Mouse (Mus musculus) hindbrain, embryonic 13.5 days (tissue): ENCODE data around the gene Retreg1. TPM values are rescaled to one million over a fixed set of nuclear protein-coding genes. Genes with fewer than 3 reads are reported as not detected.

Experiments used
- ATAC-seq: fragments of 200-750 bp; cut with Nextera tagmentation; 2 replicates; pipeline ENCODE4 v1.8.0; 2017; ENCODE audit warnings: moderate TSS enrichment; ENCODE audit not compliant: low FRiP score
- H3K27ac ChIP-seq: fragments of 300-500 bp; sonication (generic); 2 replicates; pipeline ENCODE4 v1.5.1; 2015; ENCODE audit warnings: inconsistent platforms, mild to moderate bottlenecking, moderate library complexity
- H3K27me3 ChIP-seq: fragments of 300-500 bp; sonication (generic); 2 replicates; pipeline ENCODE4 v1.6.1; 2015; ENCODE audit warnings: mild to moderate bottlenecking, inconsistent platforms
- H3K36me3 ChIP-seq: fragments of 300-500 bp; sonication (generic); 2 replicates; pipeline ENCODE4 v1.6.1; 2015; ENCODE audit warnings: mild to moderate bottlenecking, inconsistent platforms
- H3K4me1 ChIP-seq: fragments of 300-500 bp; sonication (generic); replicated peaks from 2 replicates; pipeline ENCODE4 v1.6.1; 2015; ENCODE audit warnings: inconsistent platforms
- H3K4me2 ChIP-seq: fragments of 300-500 bp; sonication (generic); 2 replicates; pipeline ENCODE4 v1.6.1; 2015; ENCODE audit warnings: inconsistent platforms, mild to moderate bottlenecking, moderate library complexity
- H3K4me3 ChIP-seq: fragments of 300-500 bp; sonication (generic); 2 replicates; pipeline ENCODE4 v1.5.1; 2015; ENCODE audit warnings: mild to moderate bottlenecking, inconsistent platforms
- H3K9ac ChIP-seq: fragments of 300-500 bp; sonication (generic); 2 replicates; pipeline ENCODE4 v1.6.1; 2015; ENCODE audit warnings: mild to moderate bottlenecking, inconsistent platforms
- H3K9me3 ChIP-seq: fragments of 300-500 bp; sonication (generic); 2 replicates; pipeline ENCODE4 v1.6.1; 2016; ENCODE audit warnings: inconsistent platforms
- WGBS: fragments of 180-500 bp; shearing (Covaris S2); methylation state at CpG from one replicate; pipeline ENCODE4 v1.1.7; 2015; 5-methylcytosine and 5-hydroxymethylcytosine counted together
- polyA plus RNA-seq: library from polyadenylated mRNA; unstranded; fragments of >200 nt; fragmentation: Nextera tagmentation; extraction: Ambion mirVana; gene quantifications from 2 replicates; pipeline ENCODE4 v1.2.1, GENCODE M21; 2015

Gene Retreg1
- polyA plus RNA-seq, 1 experiment from 2014 or later: 9.7 TPM

GRCm38 (mm10) chr15:25914160-25914559 lies 71.2 kb downstream of the Retreg1 start:
- Histone ChIP-seq H3K9me3 (no peaks in the 10 kb centered on the region), H3K4me3 (no peak overlapping the region), H3K4me2 (no peak overlapping the region), H3K4me1 (peaks cover 13% of the 10 kb centered on the region), H3K27me3 (no peaks in the 10 kb centered on the region), H3K27ac (no peak overlapping the region), H3K9ac (no peak overlapping the region), H3K36me3 (no peaks in the 10 kb centered on the region)
- WGBS: 85% methylated on average over 4 of the region's 4 CpGs
- ATAC-seq: no peak

- no peak overlapping the region for H3K4me3 ChIP-seq
- no peaks in the 10 kb centered on the region for H3K9me3 ChIP-seq
Observed at GRCm38 (mm10) chr15:25915013-25915412, 72.0 kb downstream of the Retreg1 start.

GRCm38 (mm10) chr15:25915574-25916205 lies 72.7 kb downstream of the Retreg1 start:
- Histone ChIP-seq H3K27ac (peak overlapping the region; percentile 60; the same call in 1 of the 2 replicates), H3K36me3 (no peaks in the 10 kb centered on the region), H3K27me3 (no peaks in the 10 kb centered on the region), H3K9ac (peak overlapping the region; percentile 39; the same call in 1 of the 2 replicates), H3K4me2 (no peak overlapping the region), H3K4me3 (no peak overlapping the region), H3K4me1 (peaks cover 13% of the 10 kb centered on the region), H3K9me3 (no peaks in the 10 kb centered on the region)
- WGBS: 70% methylated on average over 11 of the region's 11 CpGs
- ATAC-seq: peak; percentile 41; the same call in 1 of the 2 replicates

More at GRCm38 (mm10) chr15:25915013-25915412, 72.0 kb downstream of the Retreg1 start:
- Histone ChIP-seq H3K27ac (no peak overlapping the region), H3K4me1 (peaks cover 13% of the 10 kb centered on the region), H3K36me3 (no peaks in the 10 kb centered on the region), H3K27me3 (no peaks in the 10 kb centered on the region), H3K9ac (no peak overlapping the region), H3K4me2 (no peak overlapping the region)
- no peak for ATAC-seq
- WGBS: 64% methylated on average over 10 of the region's 10 CpGs

GRCm38 (mm10) chr15:25916252-25916651 lies 73.3 kb downstream of the Retreg1 start:
- no peak overlapping the region for H3K4me2 ChIP-seq
- no peak overlapping the region for H3K4me3 ChIP-seq
- H3K4me1 ChIP-seq: peaks cover 13% of the 10 kb centered on the region
- H3K9me3 ChIP-seq: no peaks in the 10 kb centered on the region
- no peak overlapping the region for H3K27ac ChIP-seq
- 87% methylated on average over 2 of the region's 2 CpGs for WGBS
- no peak for ATAC-seq
- H3K36me3 ChIP-seq: no peaks in the 10 kb centered on the region
- no peak overlapping the region for H3K9ac ChIP-seq
- H3K27me3 ChIP-seq: no peaks in the 10 kb centered on the region

GRCm38 (mm10) chr15:25918641-25919040 lies 75.7 kb downstream of the Retreg1 start:
- WGBS: 96% methylated on average over 7 of the region's 7 CpGs
- Histone ChIP-seq H3K9me3 (no peaks in the 10 kb centered on the region), H3K4me2 (no peak overlapping the region), H3K27ac (no peak overlapping the region), H3K36me3 (no peaks in the 10 kb centered on the region), H3K27me3 (no peaks in the 10 kb centered on the region), H3K4me1 (peaks cover 13% of the 10 kb centered on the region), H3K4me3 (no peak overlapping the region), H3K9ac (no peak overlapping the region)
- no peak for ATAC-seq

GRCm38 (mm10) chr15:25919995-25920394 lies 77.0 kb downstream of the Retreg1 start:
- Histone ChIP-seq H3K4me3 (no peak overlapping the region), H3K9me3 (no peaks in the 10 kb centered on the region), H3K36me3 (no peaks in the 10 kb centered on the region), H3K27me3 (no peaks in the 10 kb centered on the region), H3K4me2 (no peak overlapping the region), H3K27ac (no peak overlapping the region), H3K4me1 (peaks cover 11% of the 10 kb centered on the region), H3K9ac (no peak overlapping the region)
- no peak for ATAC-seq
- WGBS: 86% methylated on average over 4 of the region's 4 CpGs

GRCm38 (mm10) chr15:25920886-25921285 lies 77.9 kb downstream of the Retreg1 start:
- Histone ChIP-seq H3K4me2 (no peak overlapping the region), H3K27ac (no peak overlapping the region), H3K36me3 (no peaks in the 10 kb centered on the region), H3K9ac (no peak overlapping the region), H3K27me3 (no peaks in the 10 kb centered on the region), H3K4me1 (peaks cover 2% of the 10 kb centered on the region), H3K9me3 (no peaks in the 10 kb centered on the region), H3K4me3 (no peak overlapping the region)
- WGBS: 94% methylated on average over 6 of the region's 6 CpGs
- no peak for ATAC-seq

- no peaks in the 10 kb centered on the region for H3K36me3 ChIP-seq
- WGBS: 64% methylated on average over 2 of the region's 2 CpGs
- no peak overlapping the region for H3K27ac ChIP-seq
- H3K9ac ChIP-seq: no peak overlapping the region
- ATAC-seq: no peak
- H3K4me3 ChIP-seq: no peak overlapping the region
- H3K27me3 ChIP-seq: no peaks in the 10 kb centered on the region
- H3K9me3 ChIP-seq: no peaks in the 10 kb centered on the region
- H3K4me2 ChIP-seq: no peak overlapping the region
- H3K4me1 ChIP-seq: no peaks in the 10 kb centered on the region; the same call in 1 of the 2 replicates
Observed at GRCm38 (mm10) chr15:25922007-25922406, 79.0 kb downstream of the Retreg1 start.

GRCm38 (mm10) chr15:25923916-25924315 lies 80.9 kb downstream of the Retreg1 start:
- Histone ChIP-seq H3K9ac (no peak overlapping the region), H3K27ac (no peak overlapping the region), H3K4me1 (no peaks in the 10 kb centered on the region; the same call in 1 of the 2 replicates), H3K36me3 (no peaks in the 10 kb centered on the region), H3K9me3 (no peaks in the 10 kb centered on the region), H3K27me3 (no peaks in the 10 kb centered on the region), H3K4me3 (no peak overlapping the region), H3K4me2 (no peak overlapping the region)
- 73% methylated on average over 8 of the region's 8 CpGs for whole genome bisulfite sequencing
- ATAC-seq: no peak

- H3K9ac ChIP-seq: no peak overlapping the region
- H3K36me3 ChIP-seq: no peaks in the 10 kb centered on the region
- H3K27ac ChIP-seq: no peak overlapping the region
- no peak overlapping the region for H3K4me3 ChIP-seq
- H3K4me2 ChIP-seq: no peak overlapping the region
- no peaks in the 10 kb centered on the region; the same call in 1 of the 2 replicates for H3K4me1 ChIP-seq
- WGBS: 93% methylated on average over 4 of the region's 4 CpGs
- H3K27me3 ChIP-seq: no peaks in the 10 kb centered on the region
- ATAC-seq: no peak
- no peaks in the 10 kb centered on the region for H3K9me3 ChIP-seq
Observed at GRCm38 (mm10) chr15:25926171-25926570, 83.2 kb downstream of the Retreg1 start.

- no peak for ATAC-seq
- no peaks in the 10 kb centered on the region; the same call in 1 of the 2 replicates for H3K4me1 ChIP-seq
- H3K4me3 ChIP-seq: no peak overlapping the region
- no peak overlapping the region for H3K27ac ChIP-seq
- WGBS: 94% methylated on average over 14 of the region's 14 CpGs
- no peaks in the 10 kb centered on the region for H3K9me3 ChIP-seq
- no peak overlapping the region for H3K4me2 ChIP-seq
- no peaks in the 10 kb centered on the region for H3K36me3 ChIP-seq
- no peaks in the 10 kb centered on the region for H3K27me3 ChIP-seq
- H3K9ac ChIP-seq: no peak overlapping the region
Observed at GRCm38 (mm10) chr15:25927106-25927505, 84.1 kb downstream of the Retreg1 start.

- no peak for ATAC-seq
- Histone ChIP-seq H3K4me3 (no peak overlapping the region), H3K9me3 (no peaks in the 10 kb centered on the region), H3K4me2 (no peak overlapping the region), H3K4me1 (peaks cover 2% of the 10 kb centered on the region), H3K27ac (no peak overlapping the region), H3K27me3 (no peaks in the 10 kb centered on the region), H3K36me3 (no peaks in the 10 kb centered on the region), H3K9ac (no peak overlapping the region)
- WGBS: 92% methylated on average over 8 of the region's 8 CpGs
Observed at GRCm38 (mm10) chr15:25928001-25928400, 85.0 kb downstream of the Retreg1 start.

GRCm38 (mm10) chr15:25928831-25929230 lies 85.9 kb downstream of the Retreg1 start:
- H3K9ac ChIP-seq: no peak overlapping the region
- no peaks in the 10 kb centered on the region for H3K27me3 ChIP-seq
- ATAC-seq: no peak
- no peak overlapping the region for H3K4me2 ChIP-seq
- H3K27ac ChIP-seq: no peak overlapping the region
- no peaks in the 10 kb centered on the region for H3K9me3 ChIP-seq
- no peak overlapping the region for H3K4me3 ChIP-seq
- no peaks in the 10 kb centered on the region for H3K36me3 ChIP-seq
- peaks cover 10% of the 10 kb centered on the region for H3K4me1 ChIP-seq
- WGBS: 63% methylated on average over 5 of the region's 5 CpGs
